Mouse (Mus musculus) testis, postnatal 10 days (tissue): ENCODE data around the gene Bin2.

Experiments
- DNase-seq: peaks from one replicate; pipeline ENCODE4 v3.0.0; 2021; ENCODE audit warnings: low spot score

The Bin2 gene

GRCm38 (mm10) chr15:100669337-100669736 lies at the start of gene Bin2:
TSS of gene Bin2 (minus strand) at chr15:100669553.
- DNase-seq, result no peak

GRCm38 (mm10) chr15:100718572-100718971 lies 49.2 kb upstream of the Bin2 start:
- no peak for DNase-seq

GRCm38 (mm10) chr15:100717933-100718332 lies 48.6 kb upstream of the Bin2 start:
- DNase-seq, result no peak

- no peak for DNase-seq
Observed at GRCm38 (mm10) chr15:100715399-100715993, 46.1 kb upstream of the Bin2 start.

- no peak for DNase-seq
Observed at GRCm38 (mm10) chr15:100714470-100714869, 45.1 kb upstream of the Bin2 start.

GRCm38 (mm10) chr15:100710838-100711237 lies 41.5 kb upstream of the Bin2 start:
- no peak for DNase-seq

- no peak for DNase-seq
Observed at GRCm38 (mm10) chr15:100708433-100709078, 39.2 kb upstream of the Bin2 start.

- DNase-seq, result no peak
Observed at GRCm38 (mm10) chr15:100706226-100706625, 36.9 kb upstream of the Bin2 start.

- DNase-seq, result no peak
Observed at GRCm38 (mm10) chr15:100705376-100705775, 36.0 kb upstream of the Bin2 start.

- peak; percentile 62 for DNase-seq
Observed at GRCm38 (mm10) chr15:100703913-100704312, 34.6 kb upstream of the Bin2 start.

GRCm38 (mm10) chr15:100701856-100702255 lies 32.5 kb upstream of the Bin2 start:
- DNase-seq, result no peak

GRCm38 (mm10) chr15:100701108-100701507 lies 31.8 kb upstream of the Bin2 start:
- no peak for DNase-seq

GRCm38 (mm10) chr15:100700424-100700823 lies 31.1 kb upstream of the Bin2 start:
- no peak for DNase-seq

- no peak for DNase-seq
Observed at GRCm38 (mm10) chr15:100699386-100699785, 30.0 kb upstream of the Bin2 start.

GRCm38 (mm10) chr15:100698078-100698477 lies 28.7 kb upstream of the Bin2 start:
- DNase-seq, result no peak

GRCm38 (mm10) chr15:100694406-100694805 lies 25.1 kb upstream of the Bin2 start:
- DNase-seq, result no peak

- no peak for DNase-seq
Observed at GRCm38 (mm10) chr15:100691990-100692389, 22.6 kb upstream of the Bin2 start.

- no peak for DNase-seq
Observed at GRCm38 (mm10) chr15:100687430-100687971, 18.1 kb upstream of the Bin2 start, which contains the start of gene Cela1. TSS of gene Cela1 (minus strand) at chr15:100687921.

GRCm38 (mm10) chr15:100686989-100687388 lies 17.6 kb upstream of the Bin2 start:
- DNase-seq, result no peak

- no peak for DNase-seq
Observed at GRCm38 (mm10) chr15:100686434-100686833, 17.1 kb upstream of the Bin2 start.

GRCm38 (mm10) chr15:100685849-100686248 lies 16.5 kb upstream of the Bin2 start:
- no peak for DNase-seq

GRCm38 (mm10) chr15:100685255-100685654 lies 15.9 kb upstream of the Bin2 start:
- DNase-seq, result no peak

GRCm38 (mm10) chr15:100684450-100684849 lies 15.1 kb upstream of the Bin2 start:
- DNase-seq, result no peak

- DNase-seq, result peak; percentile 81
Observed at GRCm38 (mm10) chr15:100683041-100683440, 13.7 kb upstream of the Bin2 start.
